Mouse (Mus musculus): ENCODE measurements around the gene Dlgap3. TPM values are rescaled to one million over a fixed set of nuclear protein-coding genes. Genes with fewer than 3 reads are reported as not detected.

The Dlgap3 gene
- total RNA-seq, 1 experiment = 8.8 TPM

GRCm38 (mm10) chr4:127279241-127279640 lies 110.2 kb downstream of the Dlgap3 start:
- Histone ChIP-seq H3K9ac (ENCODE audit: insufficient read depth, low read depth, low read length, poor library complexity, severe bottlenecking) (no peak overlapping the region), H3K27ac (ENCODE audit: insufficient read depth, low read depth, low read length, poor library complexity, severe bottlenecking) (no peak overlapping the region), H3K4me3 (ENCODE audit: insufficient read depth in 1 of 2, low read depth in 1 of 2, low read length in 2 of 2, poor library complexity in 1 of 2, severe bottlenecking in 1 of 2) (no peak overlapping the region), H3K4me1 (ENCODE audit: control insufficient read depth in 2 of 2, insufficient read depth in 2 of 2, low read length in 2 of 2, poor library complexity in 1 of 2) (no peaks in the 10 kb centered on the region), H3K9me3 (ENCODE audit: control insufficient read depth, insufficient read depth, low read depth, low read length) (no peaks in the 10 kb centered on the region), H3K36me3 (ENCODE audit: control insufficient read depth, insufficient read depth, low read length, poor library complexity, severe bottlenecking) (no peaks in the 10 kb centered on the region)
- no peak for DNase-seq (ENCODE audit: low read depth, low spot score)
- TF ChIP-seq ZC3H11A (IDR thresholded peaks at IDR 0.05; ENCODE audit: borderline replicate concordance, low read depth, low read length) (no peak), MAFK (IDR thresholded peaks at IDR 0.05; ENCODE audit: insufficient read depth, low read depth, low read length) (no peak)
- in situ Hi-C loops (cut with MboI; ENCODE audit: low sequenced_read_pairs in 2 of 2, unreplicated experiment in 2 of 2) = no loop called here

Other genes with a start within 250 kb of the Dlgap3 start
- 40.5 and 44.0 TPM in 2 replicates for gene Zmym4, start 201.1 kb upstream of the Dlgap3 start, total RNA-seq (2012; rRNA removed)
- gene Sfpq, start 147.9 kb upstream of the Dlgap3 start, total RNA-seq (2012; rRNA removed) = 337 and 384 TPM in 2 replicates
- gene Zmym1, start 108.1 kb upstream of the Dlgap3 start, total RNA-seq (2012; rRNA removed) = 42.9 and 56.8 TPM in 2 replicates
- 18.1 and 18.2 TPM in 2 replicates for gene Zmym6, start 91.8 kb upstream of the Dlgap3 start, total RNA-seq (2012; rRNA removed)
- gene Tmem35b, start 45.5 kb upstream of the Dlgap3 start, total RNA-seq (2012; rRNA removed) = 3.7 and 4.8 TPM in 2 replicates
- 50.2 and 72.6 TPM in 2 replicates for gene Smim12, start 74.6 kb downstream of the Dlgap3 start, total RNA-seq (2012; rRNA removed)
- 2.0 and 3.0 TPM in 2 replicates for gene Gja4, start 144.8 kb downstream of the Dlgap3 start, total RNA-seq (2012; rRNA removed)
- 80.5 and 158 TPM in 2 replicates for gene Gjb3, start 161.6 kb downstream of the Dlgap3 start, total RNA-seq (2012; rRNA removed)
- 1.6 and 4.5 TPM in 2 replicates for gene Gjb4, start 184.9 kb downstream of the Dlgap3 start, total RNA-seq (2012; rRNA removed)
- 27.1 and 60.6 TPM in 2 replicates for gene Gjb5, start 189.0 kb downstream of the Dlgap3 start, total RNA-seq (2012; rRNA removed)

All from ES-E14 (cell line).